Mouse (Mus musculus): ENCODE results near the gene Naa80.

Gene Naa80

DNA sequence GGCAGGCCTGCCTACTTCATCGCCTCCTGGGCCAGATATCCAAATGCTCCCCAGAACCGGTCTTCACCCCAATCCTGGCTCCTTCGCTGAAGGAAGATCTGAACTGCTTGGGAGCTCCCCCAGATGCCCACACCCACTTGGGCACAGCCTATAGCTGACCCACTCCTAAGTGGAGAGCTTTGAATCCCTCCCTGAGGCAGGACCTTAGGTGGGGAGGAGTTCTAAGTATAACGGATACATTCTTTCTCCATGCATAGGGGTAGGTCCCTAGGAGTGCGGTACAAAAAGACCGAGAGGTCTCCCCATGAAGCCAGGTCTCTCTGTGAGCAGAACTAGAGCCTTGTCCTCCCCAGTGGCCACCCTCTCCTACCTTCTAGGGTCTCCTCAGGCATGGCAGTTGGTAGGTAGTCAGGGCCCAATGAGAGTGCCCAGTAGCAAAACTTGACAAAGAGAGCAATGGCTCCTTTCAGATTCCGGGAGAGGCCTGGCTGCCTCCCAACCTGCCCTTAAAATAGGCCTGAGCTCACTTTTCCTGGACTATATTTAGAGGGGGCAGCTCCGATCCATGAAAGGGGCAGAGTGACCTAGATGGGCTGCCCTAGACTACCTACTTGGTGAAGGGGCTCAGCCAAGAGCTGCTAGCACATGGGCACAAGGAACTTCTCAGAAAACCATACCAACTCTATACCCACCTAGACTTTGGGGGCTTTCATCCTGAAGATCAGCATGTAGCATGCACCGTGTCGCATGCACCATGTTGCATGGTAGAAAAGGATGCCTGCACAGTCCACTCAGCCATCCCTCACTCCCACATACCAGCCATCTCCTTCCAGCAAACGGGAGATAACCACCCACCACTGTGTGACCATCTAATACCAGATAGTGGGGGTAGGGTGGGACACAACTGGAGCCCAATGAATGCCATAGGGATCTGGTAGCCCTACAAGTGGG lies 18.2 kb downstream of the Naa80 start:
- DNase-seq (ENCODE audit: low spot score in 2 of 2) = no peak

DNA sequence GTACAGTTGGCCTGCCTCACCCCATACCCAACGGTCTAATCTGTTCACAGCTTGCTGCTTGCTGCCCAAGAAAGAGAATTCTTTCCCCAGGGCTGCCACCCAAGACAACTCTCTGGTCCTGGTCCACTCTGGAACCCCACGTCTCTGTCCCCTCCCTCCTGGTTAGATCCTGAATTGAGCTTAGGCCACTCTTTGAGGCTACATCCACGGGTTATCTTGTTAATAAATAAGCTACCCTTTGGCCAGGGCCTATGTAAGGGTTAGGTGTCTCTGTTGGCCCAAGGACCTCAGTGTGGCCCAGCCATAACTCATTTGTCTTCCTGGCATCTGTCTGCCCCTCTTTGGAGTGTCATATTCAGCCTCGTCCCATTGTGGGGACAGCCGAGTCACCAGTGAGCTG lies 19.7 kb downstream of the Naa80 start:
- DNase-seq (ENCODE audit: low spot score in 2 of 2) = no peak

DNA sequence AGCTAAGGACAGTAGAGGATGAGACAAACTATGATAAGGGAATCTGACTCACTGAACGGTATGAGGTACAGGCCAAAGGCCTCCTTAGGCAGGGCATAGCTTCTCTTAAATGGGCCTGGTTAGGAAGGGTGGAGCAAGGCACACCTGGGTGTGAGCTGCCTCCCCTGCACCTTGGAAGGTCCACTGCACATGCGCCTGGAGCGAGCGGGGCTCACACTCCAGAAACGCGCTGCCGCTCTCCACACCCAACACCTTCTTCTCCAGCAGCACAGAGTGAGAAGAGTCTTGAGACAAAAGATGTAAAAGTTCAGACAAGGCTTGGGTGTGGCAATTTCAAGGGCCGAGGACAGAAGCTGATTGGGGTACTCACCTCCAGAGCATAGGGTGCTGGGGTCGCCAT lies 20.7 kb downstream of the Naa80 start:
- no peak for DNase-seq (ENCODE audit: low spot score in 2 of 2)

DNA sequence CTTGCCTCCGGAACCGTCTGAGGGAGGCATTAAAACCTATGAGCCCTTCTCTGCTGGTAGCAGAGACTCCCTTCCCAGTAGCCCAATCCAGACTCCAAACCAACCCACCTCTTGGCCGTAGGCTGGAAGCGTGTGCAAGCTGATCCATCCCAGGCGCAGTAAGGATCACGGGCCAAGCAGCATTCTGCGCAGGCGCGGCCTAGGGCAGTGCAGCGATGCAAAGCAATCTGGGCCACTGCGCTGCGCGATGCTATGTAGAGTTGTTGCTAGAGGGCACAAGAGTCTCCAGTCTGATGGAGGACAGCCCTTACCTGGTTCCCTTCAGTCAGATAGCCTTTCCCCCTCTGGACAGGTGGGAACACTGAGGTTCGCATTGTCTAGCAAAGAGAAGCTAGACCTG lies 21.2 kb downstream of the Naa80 start:
- DNase-seq (ENCODE audit: low spot score in 2 of 2) = no peak

DNA sequence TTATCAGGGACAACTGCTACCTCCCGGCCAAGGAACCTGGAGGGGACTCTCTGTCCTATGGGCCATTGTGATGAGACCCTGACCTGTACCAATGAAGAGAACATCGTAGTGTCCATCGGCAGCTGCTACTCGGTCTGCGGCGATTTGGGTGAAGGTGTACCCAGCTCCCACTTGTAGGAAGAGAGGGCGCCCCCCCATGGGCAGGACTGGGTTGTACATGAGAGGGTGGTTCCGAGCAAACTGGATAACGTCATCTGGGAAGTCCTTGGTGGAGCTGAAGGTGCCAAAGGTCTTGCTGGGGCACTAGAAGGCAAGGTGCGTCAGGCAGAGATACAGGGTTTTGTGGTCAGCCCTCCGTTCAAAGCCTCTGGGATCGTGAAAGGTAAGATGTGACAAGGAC lies 22.1 kb downstream of the Naa80 start:
- DNase-seq (ENCODE audit: low spot score in 2 of 2) = no peak

DNA sequence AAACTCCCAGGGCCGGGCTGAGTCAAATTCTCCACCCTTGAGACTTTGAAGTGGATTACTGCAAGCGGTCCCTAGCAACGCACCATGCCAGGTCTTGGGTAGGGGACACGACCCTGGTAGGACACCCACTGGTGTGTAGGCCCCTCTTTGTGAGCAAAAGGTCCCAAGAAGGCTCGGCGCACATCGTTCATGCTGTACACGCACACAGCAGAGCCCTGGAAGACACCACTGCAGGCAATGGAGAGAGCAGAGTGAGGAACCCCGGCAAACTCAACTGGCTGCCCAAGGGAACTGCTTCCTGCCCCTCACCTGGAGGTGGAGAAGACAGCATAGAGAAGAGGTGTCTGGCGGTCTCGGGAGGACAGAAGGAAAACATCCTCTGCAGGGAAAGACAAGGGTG lies 22.6 kb downstream of the Naa80 start:
- no peak for DNase-seq (ENCODE audit: low spot score in 2 of 2)

DNA sequence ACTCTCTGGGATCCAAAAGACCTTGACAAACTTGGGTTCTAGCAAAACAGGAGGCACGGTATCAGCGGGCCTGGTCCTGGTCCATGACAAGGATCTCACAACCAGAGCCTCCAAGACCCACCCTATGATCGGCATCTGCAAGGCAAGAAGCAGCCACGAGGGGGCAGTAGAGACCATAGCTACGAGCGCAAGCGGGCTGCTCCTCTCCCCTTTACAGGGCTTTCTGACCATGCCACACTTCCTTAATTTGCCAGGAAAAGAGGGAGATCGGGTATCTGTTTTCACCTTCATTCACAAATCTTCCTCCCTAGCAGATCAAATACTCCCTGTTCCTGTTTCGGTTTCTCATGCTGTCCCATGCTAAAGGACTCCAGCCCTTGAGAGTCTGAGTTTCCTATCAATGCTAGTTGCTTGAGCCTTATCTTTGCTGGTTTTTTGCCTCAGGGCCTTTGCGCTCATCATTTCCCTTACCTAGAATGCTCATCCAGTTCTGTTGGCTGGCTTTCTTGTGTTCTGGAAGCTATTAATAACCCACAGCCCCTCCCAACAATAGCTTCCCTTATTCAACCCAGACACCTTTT lies 23.5 kb downstream of the Naa80 start:
- peak; percentile 92 to 93 for DNase-seq (ENCODE audit: low spot score in 2 of 2)

DNA sequence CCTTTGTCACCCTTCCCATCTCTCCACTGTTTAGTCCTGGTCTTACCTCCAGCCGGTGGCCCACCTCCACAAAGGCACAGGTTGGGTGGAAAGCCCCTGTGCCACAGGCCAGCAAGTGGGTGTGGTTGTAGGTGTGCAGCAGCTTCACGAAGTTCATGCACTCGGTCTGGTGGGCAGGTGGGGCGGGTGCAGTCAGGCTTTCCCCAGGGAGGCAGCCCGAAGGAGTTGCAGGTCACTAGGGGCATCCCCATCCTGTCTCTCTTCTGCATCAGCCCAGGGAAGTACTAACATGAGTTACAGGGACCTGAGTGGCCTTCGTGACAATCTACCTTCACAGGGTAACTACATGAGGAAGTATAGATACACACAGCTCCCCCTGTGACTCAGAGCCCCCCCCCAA lies 24.6 kb downstream of the Naa80 start:
- no peak for DNase-seq (ENCODE audit: low spot score in 2 of 2)

DNA sequence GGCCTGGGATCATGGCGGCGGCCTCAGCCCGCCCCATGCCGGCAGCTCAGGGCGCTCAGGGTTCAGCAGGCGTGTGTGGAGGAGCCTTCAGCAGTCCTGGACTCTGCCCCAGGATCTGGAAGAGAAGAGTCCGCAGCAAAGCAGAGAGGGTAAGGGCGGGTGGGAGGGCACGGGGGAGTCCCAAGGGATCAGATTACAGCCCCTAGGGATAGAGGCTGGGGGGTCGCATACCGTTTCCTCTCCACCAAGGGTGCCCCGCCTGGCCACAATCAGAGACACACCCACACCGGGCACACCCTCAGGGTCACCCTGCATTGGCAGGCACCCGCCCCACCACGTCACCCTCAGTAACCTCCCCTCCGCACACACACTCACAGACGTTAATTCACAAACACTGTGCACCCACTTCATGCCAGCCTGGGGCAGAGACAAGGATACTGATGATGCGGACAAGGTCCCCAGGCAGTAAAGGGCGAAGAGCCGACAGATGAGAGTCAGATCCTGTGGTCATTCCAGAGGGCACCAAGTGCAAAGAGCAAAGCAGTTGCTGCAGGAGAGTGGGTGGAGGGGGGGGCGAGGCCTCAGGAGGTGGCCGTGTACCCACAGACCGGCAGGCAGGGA lies 26.5 kb downstream of the Naa80 start:
- DNase-seq (ENCODE audit: low spot score in 2 of 2) = no peak

DNA sequence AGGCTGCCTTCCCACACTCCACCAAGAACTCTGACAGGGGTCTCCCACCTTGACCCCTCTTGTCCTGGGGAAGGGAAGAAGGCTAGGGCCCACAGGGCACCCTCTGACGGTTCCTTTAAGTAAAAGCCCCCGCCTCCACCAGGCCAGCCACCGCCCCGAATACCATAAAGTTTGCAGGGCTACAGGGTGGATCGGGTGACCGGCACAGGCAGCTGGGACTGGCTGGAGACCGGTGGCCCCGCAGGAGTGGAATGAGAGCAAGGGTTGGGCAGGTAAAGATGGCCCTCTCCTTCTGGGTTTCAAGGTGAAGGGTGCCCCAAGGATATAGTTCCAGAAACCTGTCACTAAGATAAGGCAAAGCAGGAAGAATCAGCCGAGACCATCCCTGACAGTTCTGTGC lies 27.9 kb downstream of the Naa80 start:
- no peak for DNase-seq (ENCODE audit: low spot score in 2 of 2)

DNA sequence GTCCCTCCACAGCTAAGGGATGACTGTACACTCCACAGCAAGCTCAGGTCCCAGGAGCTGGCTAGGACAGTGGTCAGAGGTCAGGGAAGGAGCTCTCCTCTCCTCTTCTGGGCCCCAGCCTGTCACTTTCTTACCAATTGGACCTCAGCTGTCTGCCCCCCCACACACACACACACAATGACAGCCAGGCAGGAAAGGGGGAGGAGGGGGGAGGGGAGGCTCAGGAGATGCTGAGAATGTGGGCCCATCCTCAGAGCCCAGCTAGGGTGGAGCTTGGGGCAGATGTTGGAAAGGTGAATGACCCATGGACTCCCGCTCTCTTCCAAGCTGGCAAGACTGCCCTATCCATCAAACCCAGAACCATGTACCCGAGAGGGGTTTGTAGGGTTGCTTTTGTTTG lies 28.3 kb downstream of the Naa80 start:
- no peak for DNase-seq (ENCODE audit: low spot score in 2 of 2)

DNA sequence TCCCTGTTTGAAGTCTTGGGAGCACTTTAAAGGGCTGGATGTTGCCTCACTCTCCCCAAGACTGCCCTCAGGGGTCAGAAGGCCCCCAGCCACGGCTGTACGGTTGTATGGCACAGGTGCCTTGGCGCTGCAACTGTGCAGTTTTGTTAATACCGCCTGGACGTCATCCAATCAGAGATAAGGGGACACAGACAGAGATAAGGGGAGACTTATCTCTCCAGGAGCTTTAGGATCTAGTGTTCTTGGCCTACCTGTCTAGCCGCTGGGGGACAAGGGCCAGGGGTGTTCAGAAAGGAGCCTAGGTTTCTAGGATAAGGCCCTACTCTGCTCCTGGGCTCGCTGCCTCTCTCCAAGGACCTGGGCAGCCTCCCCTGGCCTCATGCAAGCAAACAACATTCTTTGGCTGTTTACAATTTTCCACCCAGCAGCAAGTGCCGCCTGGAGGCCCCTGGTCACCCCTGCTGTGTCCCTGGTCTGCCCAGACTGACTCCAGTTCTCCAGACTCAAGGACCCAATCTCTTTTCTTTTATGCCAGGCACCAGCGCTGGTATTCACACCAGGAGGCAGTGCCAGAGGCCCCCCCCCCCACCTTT lies 29.1 kb downstream of the Naa80 start:
- DNase-seq (ENCODE audit: low spot score in 2 of 2) = no peak

DNA sequence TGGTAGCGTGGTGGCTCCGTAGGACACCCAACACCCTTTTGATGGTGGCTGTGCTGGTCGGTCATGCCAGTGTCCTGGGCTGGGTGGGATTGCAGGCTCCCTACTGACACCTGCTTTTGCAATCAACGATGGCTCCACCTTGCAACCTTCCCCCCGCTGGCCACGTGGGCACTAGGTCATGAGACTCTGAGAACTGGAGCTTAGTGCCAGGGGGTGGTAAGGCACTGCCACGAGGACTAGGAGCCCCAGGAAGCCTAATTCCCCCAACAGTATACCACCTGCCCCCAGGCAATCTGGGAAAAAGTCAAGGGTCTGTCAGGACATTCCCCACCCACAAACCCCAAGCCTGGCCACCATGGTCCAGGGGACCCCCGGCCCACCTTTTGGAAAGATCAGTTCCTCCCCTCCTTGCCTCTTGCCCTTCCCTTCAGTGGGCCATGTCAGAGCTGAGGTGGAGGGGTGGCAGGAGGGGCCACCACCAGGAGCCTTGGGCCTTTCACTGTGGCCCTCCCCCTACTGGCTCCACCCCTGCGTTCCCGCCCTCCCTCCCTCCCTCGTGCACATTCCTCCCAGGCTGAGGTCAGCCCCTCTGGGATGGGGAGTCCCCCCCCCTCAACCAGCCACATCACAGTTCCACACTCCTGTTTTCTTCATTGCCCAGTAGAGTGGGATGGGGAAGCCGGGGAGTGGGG lies 30.2 kb downstream of the Naa80 start, which contains the start of gene Sema3b:
TSS of gene Sema3b (minus strand) at position 489 of the 692 bp plus-strand sequence.
- no peak for DNase-seq (ENCODE audit: low spot score in 2 of 2)

DNA sequence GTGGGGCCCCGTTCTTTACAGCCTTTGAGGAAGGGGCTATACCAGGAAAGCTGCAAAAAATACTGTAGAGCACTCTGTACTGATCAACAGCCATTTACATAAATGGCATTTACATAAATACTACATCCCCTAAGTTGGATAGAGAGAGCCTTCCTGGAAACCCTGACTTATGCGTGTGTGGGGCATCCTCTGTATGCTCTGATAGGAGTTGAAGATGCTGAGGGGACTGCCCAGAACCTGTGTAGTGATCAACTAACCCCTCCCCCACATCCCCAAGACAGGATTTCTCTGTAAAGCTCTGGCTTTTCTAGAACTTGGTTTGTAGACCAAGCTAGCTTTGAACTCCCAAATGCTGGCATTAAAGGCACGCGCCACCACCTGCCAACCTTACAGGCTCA lies 30.7 kb downstream of the Naa80 start:
- DNase-seq (ENCODE audit: low spot score in 2 of 2) = no peak

DNA sequence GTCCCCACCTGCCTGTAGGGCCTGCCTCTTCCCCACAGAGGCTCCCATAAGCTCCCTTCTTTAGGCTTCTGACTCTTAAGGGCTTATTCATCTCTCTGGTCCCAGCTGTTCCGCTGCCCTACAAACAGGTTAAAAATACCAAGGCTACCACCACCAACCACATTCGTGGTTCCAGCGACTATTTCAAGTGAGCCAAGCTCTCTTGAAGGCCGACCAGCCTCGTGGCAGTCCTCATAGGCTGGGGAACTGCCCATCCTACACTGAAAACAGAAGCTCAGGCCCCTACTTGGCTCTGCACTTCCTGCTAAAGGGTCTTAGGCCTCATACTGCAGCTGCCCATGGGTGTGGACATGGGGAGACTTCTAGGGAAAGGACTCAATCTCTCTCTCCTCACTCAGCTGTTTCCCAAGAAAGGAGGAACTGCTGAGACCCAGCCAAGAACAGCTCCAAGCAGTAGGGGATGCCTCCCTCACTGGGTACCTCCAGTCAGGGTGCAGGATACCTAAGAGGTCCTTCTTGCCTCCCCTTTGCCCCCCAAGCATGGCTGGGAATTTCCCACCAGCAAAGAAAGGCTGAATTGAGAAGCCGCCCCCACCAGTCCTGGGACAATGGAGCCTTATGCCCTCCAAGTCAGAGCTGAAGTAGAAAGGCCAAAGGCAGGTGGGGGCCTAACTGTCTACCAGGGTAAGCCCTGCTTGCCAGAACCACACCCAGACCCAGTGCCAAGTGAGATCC lies 32.9 kb downstream of the Naa80 start:
- DNase-seq (ENCODE audit: low spot score in 2 of 2) = peak in 1 of 2 experiments; percentile 51

DNA sequence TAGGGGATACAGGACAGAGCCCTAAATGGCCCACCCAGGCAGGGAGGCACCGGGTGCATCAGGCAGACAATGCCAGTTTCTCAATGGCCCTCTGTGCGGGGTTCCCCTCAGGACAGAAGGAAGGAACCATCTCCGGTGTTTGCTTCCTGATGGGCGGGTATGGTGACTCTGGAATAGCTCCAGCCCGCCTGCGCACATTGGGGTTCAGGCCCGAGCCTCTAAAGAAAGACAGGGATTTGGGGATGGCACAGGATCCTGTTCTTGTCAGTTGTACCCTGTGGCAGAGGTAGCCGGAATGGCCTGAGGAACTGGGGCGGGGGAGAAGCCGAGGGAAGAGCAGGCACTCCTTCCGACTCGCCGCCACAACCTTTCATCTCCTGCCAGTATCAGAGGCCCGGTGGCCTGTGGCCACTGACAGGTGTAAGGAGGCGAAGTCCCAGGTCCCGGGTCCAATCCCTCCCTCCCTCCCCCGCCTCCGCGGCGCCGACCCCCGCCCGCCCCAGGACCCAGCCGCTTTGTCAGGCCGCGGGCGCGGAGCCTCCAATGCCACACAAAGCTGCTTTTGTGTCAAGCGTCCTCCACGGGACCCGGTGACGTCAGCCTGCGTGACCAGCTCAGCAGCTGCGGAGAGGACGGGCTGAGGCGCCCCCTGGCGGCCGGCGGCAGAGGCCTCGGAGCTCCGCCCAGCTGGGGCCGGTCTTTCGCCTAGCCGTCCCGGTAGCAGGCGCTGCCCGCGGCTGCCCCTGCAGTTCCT lies 33.7 kb downstream of the Naa80 start:
- DNase-seq (ENCODE audit: low spot score in 2 of 2) = peak; percentile 99

DNA sequence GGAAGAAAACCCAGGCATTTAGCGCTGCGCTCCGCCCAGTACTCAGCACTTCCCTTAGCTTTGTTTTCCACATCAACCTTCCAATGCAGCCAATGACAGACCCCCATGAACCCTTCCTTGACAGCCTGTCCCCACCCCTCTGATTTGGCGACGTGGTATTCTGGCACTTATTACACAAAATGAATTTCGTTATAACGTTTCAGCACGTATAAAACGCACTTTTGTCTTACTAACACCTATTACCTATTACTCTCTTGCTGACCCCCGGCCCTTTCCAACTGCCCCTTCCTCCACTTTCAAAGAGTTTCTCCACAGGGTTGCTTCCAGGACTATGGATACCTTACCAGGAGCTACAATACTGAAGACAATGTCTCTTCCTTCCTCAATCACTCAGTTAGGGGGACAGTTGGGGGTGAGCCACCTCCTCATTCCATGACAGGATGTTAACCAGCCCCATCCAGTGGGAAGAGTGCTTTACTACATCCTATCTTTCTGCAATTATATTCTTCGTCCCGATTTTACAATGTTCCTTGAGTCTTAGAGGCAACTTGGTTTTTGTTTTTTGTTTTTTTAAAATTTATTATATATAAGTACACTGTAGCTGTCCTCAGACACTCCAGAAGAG lies 34.4 kb downstream of the Naa80 start:
- no peak for DNase-seq (ENCODE audit: low spot score in 2 of 2)

DNA sequence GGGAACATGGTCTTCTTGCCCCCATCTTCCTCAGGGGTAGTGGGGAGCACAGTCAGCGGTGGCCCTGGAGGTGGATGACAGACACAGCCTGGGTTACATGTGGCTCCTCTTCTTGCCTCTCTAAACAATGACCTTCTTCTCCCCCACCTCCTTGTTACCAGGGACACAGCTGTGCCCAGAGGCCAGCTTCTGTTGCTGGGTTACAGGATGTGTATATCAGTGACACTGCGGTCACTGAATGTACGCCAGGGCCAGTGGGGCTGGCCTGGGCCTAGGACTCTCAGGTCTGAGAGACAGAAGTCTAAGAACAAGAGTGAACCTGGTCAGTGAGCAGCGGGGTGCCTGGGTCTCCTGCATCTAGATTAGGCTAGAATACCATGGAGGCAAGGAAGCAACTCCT lies 36.3 kb downstream of the Naa80 start:
- no peak for DNase-seq (ENCODE audit: low spot score in 2 of 2)

DNA sequence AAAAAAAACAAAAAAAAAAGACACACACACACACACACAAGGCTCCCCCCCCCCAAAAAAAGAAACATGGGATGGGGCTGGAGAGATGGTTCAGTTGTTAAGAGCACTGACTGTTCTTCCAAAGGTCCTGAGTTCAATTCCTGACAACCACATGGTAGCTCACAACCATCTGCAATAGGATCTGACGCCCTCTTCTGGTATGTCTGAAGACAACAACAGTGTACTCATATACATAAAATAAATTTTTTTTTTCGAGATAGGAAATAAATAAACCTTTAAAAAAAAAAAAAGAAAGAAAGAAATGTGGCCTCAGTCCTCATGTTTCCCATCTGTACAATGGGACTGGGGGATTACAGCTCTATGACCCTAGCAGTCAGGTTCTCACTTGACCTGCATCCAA lies 38.8 kb downstream of the Naa80 start:
- DNase-seq (ENCODE audit: low spot score in 2 of 2) = no peak

DNA sequence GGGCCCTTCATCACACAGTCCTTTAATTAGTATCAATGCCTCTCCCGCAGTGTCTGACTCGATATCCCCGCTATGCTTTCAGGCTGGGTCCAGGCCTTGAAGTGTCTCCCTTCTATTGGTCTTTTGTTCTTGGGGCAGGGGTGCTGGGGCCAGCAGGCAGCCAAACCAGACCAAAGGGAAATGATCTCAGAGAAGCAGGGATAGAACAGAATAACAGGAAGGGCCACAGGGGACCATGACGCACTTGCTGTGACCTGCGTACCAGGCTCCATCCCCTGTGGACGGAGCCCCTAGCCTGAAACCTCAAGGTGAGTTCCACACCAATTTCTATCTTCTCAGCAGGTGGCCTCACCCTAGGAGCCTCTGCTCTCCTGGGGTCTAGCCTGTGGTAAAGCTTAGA lies 39.4 kb downstream of the Naa80 start:
- DNase-seq (ENCODE audit: low spot score in 2 of 2) = no peak
